Mouse (Mus musculus) heart, embryonic 15.5 days (tissue): ENCODE data around the gene Abcb4. TPM values are rescaled to one million over a fixed set of nuclear protein-coding genes. Genes with fewer than 3 reads are reported as not detected.
A peak's percentile ranks its signal among the peaks of the same experiment; 100 is the strongest.
"Not testable (repeated sequence)": the region's sequence is repeated elsewhere in the genome, so short reads cannot be mapped to it uniquely, and the experiment has no call there.

Experiments
- ATAC-seq: fragments of 200-750 bp; cut with Nextera tagmentation; replicated peaks from 2 replicates; pipeline ENCODE4 v1.8.0; 2017; ENCODE audit warnings: low read depth, moderate TSS enrichment; ENCODE audit not compliant: insufficient number of reproducible peaks, insufficient read depth, low FRiP score
- H3K27ac ChIP-seq: fragments of 300-500 bp; sonication (generic); 2 replicates; pipeline ENCODE4 v1.5.1; 2015; ENCODE audit warnings: mild to moderate bottlenecking, inconsistent platforms
- H3K27me3 ChIP-seq: fragments of 300-500 bp; sonication (generic); 2 replicates; pipeline ENCODE4 v1.6.1; 2015; ENCODE audit warnings: inconsistent platforms
- H3K36me3 ChIP-seq: fragments of 300-500 bp; sonication (generic); 2 replicates; pipeline ENCODE4 v1.6.1; 2015; ENCODE audit warnings: mild to moderate bottlenecking, inconsistent platforms
- H3K4me1 ChIP-seq: fragments of 300-500 bp; sonication (generic); replicated peaks from 2 replicates; pipeline ENCODE4 v1.6.1; 2015; ENCODE audit warnings: inconsistent platforms
- H3K4me2 ChIP-seq: fragments of 300-500 bp; sonication (generic); 2 replicates; pipeline ENCODE4 v1.6.1; 2015; ENCODE audit warnings: inconsistent platforms, mild to moderate bottlenecking, moderate library complexity
- H3K4me3 ChIP-seq: fragments of 300-500 bp; sonication (generic); 2 replicates; pipeline ENCODE4 v1.5.1; 2015; ENCODE audit warnings: mild to moderate bottlenecking, inconsistent platforms
- H3K9ac ChIP-seq: fragments of 300-500 bp; sonication (generic); 2 replicates; pipeline ENCODE4 v1.6.1; 2015; ENCODE audit warnings: mild to moderate bottlenecking, inconsistent platforms
- H3K9me3 ChIP-seq: fragments of 300-500 bp; sonication (generic); replicated peaks from 2 replicates; pipeline ENCODE4 v1.6.1; 2016; ENCODE audit warnings: inconsistent platforms
- WGBS: fragments of 180-500 bp; shearing (Covaris S2); methylation state at CpG from one replicate; pipeline ENCODE4 v1.1.7; 2015; ENCODE audit warnings: mixed read lengths; 5-methylcytosine and 5-hydroxymethylcytosine counted together
- polyA plus RNA-seq: library from polyadenylated mRNA; unstranded; fragments of >200 nt; fragmentation: Nextera tagmentation; extraction: Ambion mirVana; gene quantifications from 2 replicates; pipeline ENCODE4 v1.2.1, GENCODE M21; 2015

Gene Abcb4
- polyA plus RNA-seq, 1 experiment from 2014 or later, result 0.45 TPM

- ATAC-seq, result no peak
- Histone ChIP-seq H3K27ac (no peak overlapping the region), H3K9ac (no peak overlapping the region), H3K9me3 (no peaks in the 10 kb centered on the region), H3K4me1 (no peaks in the 10 kb centered on the region), H3K4me3 (no peak overlapping the region), H3K4me2 (no peak overlapping the region), H3K36me3 (peaks cover 48% of the 10 kb centered on the region), H3K27me3 (no peaks in the 10 kb centered on the region)
- 93% methylated on average over 7 of the region's 7 CpGs for WGBS
Measured at GRCm38 (mm10) chr5:8972355-8972754, 78.8 kb downstream of the Abcb4 start.

GRCm38 (mm10) chr5:8974721-8975120 is 81.2 kb downstream of the Abcb4 start:
- no peak for ATAC-seq
- Histone ChIP-seq H3K4me1 (no peaks in the 10 kb centered on the region), H3K4me3 (no peak overlapping the region), H3K9ac (no peak overlapping the region), H3K27me3 (no peaks in the 10 kb centered on the region), H3K36me3 (peaks cover 37% of the 10 kb centered on the region), H3K9me3 (no peaks in the 10 kb centered on the region), H3K27ac (no peak overlapping the region), H3K4me2 (no peak overlapping the region)

- Histone ChIP-seq H3K4me1 (no peaks in the 10 kb centered on the region), H3K27ac (no peak overlapping the region), H3K9ac (no peak overlapping the region), H3K36me3 (peaks cover 53% of the 10 kb centered on the region), H3K4me3 (no peak overlapping the region), H3K4me2 (no peak overlapping the region), H3K9me3 (no peaks in the 10 kb centered on the region), H3K27me3 (no peaks in the 10 kb centered on the region)
- no peak for ATAC-seq
- WGBS, result 87% methylated on average over 3 of the region's 3 CpGs
Measured at GRCm38 (mm10) chr5:8985470-8985869, 92.0 kb downstream of the Abcb4 start.

GRCm38 (mm10) chr5:8987925-8988324 is 94.4 kb downstream of the Abcb4 start:
- no peak overlapping the region for H3K27ac ChIP-seq
- H3K4me1 ChIP-seq, result no peaks in the 10 kb centered on the region
- H3K36me3 ChIP-seq, result peaks cover 44% of the 10 kb centered on the region
- H3K4me3 ChIP-seq, result no peak overlapping the region
- no peaks in the 10 kb centered on the region for H3K9me3 ChIP-seq
- H3K9ac ChIP-seq, result no peak overlapping the region
- no peak overlapping the region for H3K4me2 ChIP-seq
- 94% methylated on average over 5 of the region's 5 CpGs for WGBS
- no peaks in the 10 kb centered on the region for H3K27me3 ChIP-seq
- no peak for ATAC-seq

- WGBS, result 82% methylated on average over 13 of the region's 13 CpGs
- Histone ChIP-seq H3K36me3 (peaks cover 43% of the 10 kb centered on the region), H3K9ac (no peak overlapping the region), H3K27ac (no peak overlapping the region), H3K9me3 (no peaks in the 10 kb centered on the region), H3K4me2 (no peak overlapping the region), H3K4me1 (0 out of 2 replicates have a peak, but pooled peaks cover 2% of the 10 kb centered on the region), H3K4me3 (no peak overlapping the region), H3K27me3 (no peaks in the 10 kb centered on the region)
- no peak for ATAC-seq
Measured at GRCm38 (mm10) chr5:8990526-8990925, 97.0 kb downstream of the Abcb4 start.

- Histone ChIP-seq H3K4me3 (no peak overlapping the region), H3K9me3 (no peaks in the 10 kb centered on the region), H3K4me2 (no peak overlapping the region), H3K36me3 (peaks cover 34% of the 10 kb centered on the region), H3K27me3 (no peaks in the 10 kb centered on the region), H3K4me1 (peaks cover 7% of the 10 kb centered on the region), H3K27ac (no peak overlapping the region), H3K9ac (no peak overlapping the region)
- no peak for ATAC-seq
- WGBS, result 85% methylated on average over 16 of the region's 16 CpGs
Measured at GRCm38 (mm10) chr5:8991626-8992025, 98.1 kb downstream of the Abcb4 start.

- no peak for ATAC-seq
- peak overlapping the region; percentile 77 for H3K27ac ChIP-seq
- peaks cover 12% of the 10 kb centered on the region for H3K36me3 ChIP-seq
- peaks cover 7% of the 10 kb centered on the region for H3K4me1 ChIP-seq
- H3K9me3 ChIP-seq, result no peaks in the 10 kb centered on the region
- no peaks in the 10 kb centered on the region for H3K27me3 ChIP-seq
- H3K4me3 ChIP-seq, result peak overlapping the region; percentile 73
- peak overlapping the region; percentile 74 for H3K4me2 ChIP-seq
- H3K9ac ChIP-seq, result peak overlapping the region; percentile 73
- 11% methylated on average over 13 of the region's 13 CpGs for WGBS
Measured at GRCm38 (mm10) chr5:8995966-8996685, 102.6 kb downstream of the Abcb4 start.

- under 1% methylated on average over 52 of the region's 57 CpGs for WGBS
- Histone ChIP-seq H3K27me3 (no peaks in the 10 kb centered on the region), H3K27ac (peak within 1 kb of the TSS; percentile 77), H3K36me3 (peaks cover 12% of the 10 kb centered on the region), H3K4me1 (peaks cover 7% of the 10 kb centered on the region), H3K4me2 (peak within 1 kb of the TSS; percentile 74), H3K4me3 (peak within 1 kb of the TSS; percentile 73), H3K9me3 (no peaks in the 10 kb centered on the region), H3K9ac (peak within 1 kb of the TSS; percentile 73)
- peak; percentile 99 for ATAC-seq
Measured at GRCm38 (mm10) chr5:8996686-8997512, 103.4 kb downstream of the Abcb4 start, which contains the start of gene Crot. TSS of gene Crot (minus strand) at chr5:8997324.

GRCm38 (mm10) chr5:8997513-8997895 is 104.0 kb downstream of the Abcb4 start:
- H3K4me3 ChIP-seq, result peak overlapping the region; percentile 73
- ATAC-seq, result peak; percentile 12; the same call in 1 of the 2 replicates
- peak overlapping the region; percentile 64 for H3K9ac ChIP-seq
- peak overlapping the region; percentile 77 for H3K27ac ChIP-seq
- WGBS, result 3% methylated on average over 8 of the region's 8 CpGs
- H3K4me1 ChIP-seq, result peaks cover 7% of the 10 kb centered on the region
- H3K4me2 ChIP-seq, result peak overlapping the region; percentile 74
- peaks cover 11% of the 10 kb centered on the region for H3K36me3 ChIP-seq
- H3K27me3 ChIP-seq, result no peaks in the 10 kb centered on the region
- H3K9me3 ChIP-seq, result no peaks in the 10 kb centered on the region

- ATAC-seq, result no peak
- H3K4me2 ChIP-seq, result no peak overlapping the region
- no peak overlapping the region for H3K27ac ChIP-seq
- H3K27me3 ChIP-seq, result no peaks in the 10 kb centered on the region
- 42% methylated on average over 4 of the region's 4 CpGs for WGBS
- peaks cover 7% of the 10 kb centered on the region for H3K4me1 ChIP-seq
- no peaks in the 10 kb centered on the region for H3K9me3 ChIP-seq
- no peak overlapping the region for H3K4me3 ChIP-seq
- no peak overlapping the region for H3K9ac ChIP-seq
- no peaks in the 10 kb centered on the region for H3K36me3 ChIP-seq
Measured at GRCm38 (mm10) chr5:8999108-8999507, 105.6 kb downstream of the Abcb4 start.

- not testable (repeated sequence) for H3K4me2 ChIP-seq, H3K4me1 ChIP-seq, H3K27me3 ChIP-seq, H3K9me3 ChIP-seq, H3K27ac ChIP-seq, ATAC-seq, H3K4me3 ChIP-seq, H3K36me3 ChIP-seq, H3K9ac ChIP-seq
- WGBS, result 46% methylated on average over 7 of the region's 7 CpGs
Measured at GRCm38 (mm10) chr5:9000006-9000405, 106.5 kb downstream of the Abcb4 start.
